In the genomic region with DNA sequence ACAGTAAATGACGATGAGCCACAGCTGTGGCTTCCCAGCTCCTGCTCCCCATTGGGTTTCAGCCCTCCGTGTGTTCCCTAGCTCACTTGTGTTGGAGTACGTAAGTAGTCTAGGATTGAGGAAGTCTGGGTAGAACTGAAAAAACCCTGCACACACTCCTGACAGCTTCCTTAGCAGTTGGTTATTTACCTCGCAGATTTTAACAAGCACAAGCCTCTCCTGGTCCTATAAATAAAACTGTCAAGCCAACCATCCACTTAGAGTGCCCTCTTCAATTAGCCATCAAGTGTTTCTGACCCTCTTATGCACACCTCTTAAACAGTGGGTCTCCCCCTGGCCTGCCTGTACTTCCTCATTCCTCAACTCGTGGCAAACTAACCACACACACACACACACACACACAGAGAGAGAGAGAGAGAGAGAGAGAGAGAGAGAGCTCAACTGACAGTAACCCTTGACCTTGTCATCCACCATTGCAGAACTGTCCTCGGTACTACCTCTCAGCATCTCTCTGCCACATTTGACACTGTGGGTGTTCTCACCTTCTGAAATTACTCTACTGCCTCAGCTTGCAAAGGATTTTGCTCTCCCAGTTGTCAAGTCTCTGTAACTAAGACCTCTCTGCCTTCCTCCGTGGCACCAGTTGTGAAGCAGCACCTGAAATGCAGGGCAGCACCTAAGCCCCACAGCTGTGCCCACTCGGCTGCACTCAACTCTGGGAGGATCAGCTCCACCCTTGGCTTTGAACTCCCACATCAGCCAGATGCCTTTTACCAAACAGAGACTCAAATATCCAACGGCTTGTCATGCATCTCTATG, we compare ENCODE assay signal across 8 mouse cellular contexts. TPM values are rescaled to one million over a fixed set of nuclear protein-coding genes. Genes with fewer than 3 reads are reported as not detected.
DNase-seq lines count a peak whose midpoint lies in the region; ATAC-seq lines count a peak whose summit lies in the region.

No protein-coding gene starts in this region.

- 51% methylated on average over 9 of the region's 9 CpGs for WGBS in kidney, embryonic 14.5 days
- WGBS in forebrain, embryonic 12.5 days = 75% methylated on average over 9 of the region's 9 CpGs
- WGBS in limb, embryonic 10.5 days = 61% methylated on average over 9 of the region's 9 CpGs
- WGBS in midbrain, embryonic 12.5 days = 72% methylated on average over 9 of the region's 9 CpGs

- ATAC-seq in kidney, embryonic 14.5 days (ENCODE audit: low FRiP score, low TSS enrichment) = no peak
- no peak for ATAC-seq in forebrain, embryonic 12.5 days (ENCODE audit: low FRiP score)
- no peak for ATAC-seq in midbrain, embryonic 12.5 days (ENCODE audit: low FRiP score, low read depth)

- peak overlapping the region; percentile 95; the same call in 1 of the 2 replicates for H3K9ac ChIP-seq in kidney, embryonic 14.5 days (ENCODE audit: low read depth, low read length)
- H3K9ac ChIP-seq in forebrain, embryonic 12.5 days = no peak overlapping the region
- H3K9ac ChIP-seq in midbrain, embryonic 12.5 days (replicated peaks) = no peak overlapping the region; the same call in 1 of the 2 replicates

- H3K27ac ChIP-seq in kidney, embryonic 14.5 days (ENCODE audit: low read depth, low read length) = no peak overlapping the region; the same call in 1 of the 2 replicates
- H3K27ac ChIP-seq in forebrain, embryonic 12.5 days = no peak overlapping the region
- H3K27ac ChIP-seq in limb, embryonic 10.5 days = peak overlapping the region; percentile 94
- H3K27ac ChIP-seq in midbrain, embryonic 12.5 days (replicated peaks) = no peak overlapping the region

- no peaks in the 10 kb centered on the region; the same call in 1 of the 2 replicates for H3K9me3 ChIP-seq in kidney, embryonic 14.5 days (ENCODE audit: control insufficient read depth, low read length)
- H3K9me3 ChIP-seq in forebrain, embryonic 12.5 days = no peaks in the 10 kb centered on the region
- H3K9me3 ChIP-seq in limb, embryonic 10.5 days (replicated peaks) = no peaks in the 10 kb centered on the region
- H3K9me3 ChIP-seq in midbrain, embryonic 12.5 days = no peaks in the 10 kb centered on the region

- peaks cover 18% of the 10 kb centered on the region for H3K4me1 ChIP-seq in kidney, embryonic 14.5 days (ENCODE audit: control insufficient read depth, insufficient read depth, low read length)
- peaks cover 26% of the 10 kb centered on the region for H3K4me1 ChIP-seq in forebrain, embryonic 12.5 days
- H3K4me1 ChIP-seq in limb, embryonic 10.5 days = peaks cover 28% of the 10 kb centered on the region
- H3K4me1 ChIP-seq in midbrain, embryonic 12.5 days = peaks cover 21% of the 10 kb centered on the region

- H3K4me2 ChIP-seq in kidney, embryonic 14.5 days (replicated peaks; ENCODE audit: low read depth, low read length) = peak overlapping the region; percentile 92
- peak overlapping the region; percentile 94; the same call in 1 of the 2 replicates for H3K4me2 ChIP-seq in forebrain, embryonic 12.5 days
- H3K4me2 ChIP-seq in midbrain, embryonic 12.5 days (replicated peaks) = peak overlapping the region; percentile 95

- peaks cover 4% of the 10 kb centered on the region; the same call in 1 of the 2 replicates for H3K36me3 ChIP-seq in kidney, embryonic 14.5 days (ENCODE audit: control insufficient read depth, insufficient read depth, low read length)
- H3K36me3 ChIP-seq in forebrain, embryonic 12.5 days (replicated peaks) = peaks cover 6% of the 10 kb centered on the region
- H3K36me3 ChIP-seq in limb, embryonic 10.5 days = peaks cover 18% of the 10 kb centered on the region
- peaks cover 8% of the 10 kb centered on the region; the same call in 1 of the 2 replicates for H3K36me3 ChIP-seq in midbrain, embryonic 12.5 days

- H3K4me3 ChIP-seq in kidney, embryonic 14.5 days (ENCODE audit: low read length) = 0 out of 2 replicates have a peak overlapping the region, but pooled peaks have one; percentile 94
- H3K4me3 ChIP-seq in forebrain, embryonic 12.5 days (replicated peaks) = no peak overlapping the region
- peak overlapping the region; percentile 97 for H3K4me3 ChIP-seq in limb, embryonic 10.5 days
- H3K4me3 ChIP-seq in midbrain, embryonic 12.5 days = no peak overlapping the region

- no peak for DNase-seq in kidney, adult 9 months
- no peak for DNase-seq in limb, embryonic 10.5 days (ENCODE audit: low spot score)
- peak; percentile 56 to 65 for DNase-seq in thymus, postnatal 10 days (ENCODE audit: low spot score in 2 of 2)
- DNase-seq in cerebellum, postnatal 14 days = no peak
- DNase-seq in cerebellum, adult 8-10 months = no peak

- H3K27me3 ChIP-seq in kidney, embryonic 14.5 days (ENCODE audit: control insufficient read depth, insufficient read depth, low read length) = no peaks in the 10 kb centered on the region
- H3K27me3 ChIP-seq in forebrain, embryonic 12.5 days = peaks cover 5% of the 10 kb centered on the region; the same call in 1 of the 2 replicates
- no peaks in the 10 kb centered on the region for H3K27me3 ChIP-seq in limb, embryonic 10.5 days (ENCODE audit: low read depth, poor library complexity, severe bottlenecking)
- peaks cover 15% of the 10 kb centered on the region for H3K27me3 ChIP-seq in midbrain, embryonic 12.5 days

RNA-seq across cellular contexts. Expression of a gene that starts 15.7 kb away (rescaled TPM):
- 13.5 and 20.2 TPM in 2 replicates for polyA plus RNA-seq in kidney, embryonic 14.5 days (2014; fragmentation: Nextera tagmentation; extraction: Ambion mirVana)
- 12.9 and 15.8 TPM in 2 replicates for polyA plus RNA-seq in forebrain, embryonic 12.5 days (2016; fragmentation: Nextera tagmentation; extraction: Ambion mirVana)
- polyA plus RNA-seq in limb, embryonic 10.5 days (2016; fragmentation: Nextera tagmentation; extraction: Ambion mirVana) = 12.6 and 14.0 TPM in 2 replicates
- polyA plus RNA-seq in midbrain, embryonic 12.5 days (2016; fragmentation: Nextera tagmentation; extraction: Ambion mirVana) = 11.4 and 14.8 TPM in 2 replicates

Comparison
In these comparisons a context has a peak if more than half of its experiments do, and no peak if none do; other contexts are left out.
1. H3K4me3 ChIP-seq: peak in kidney, embryonic 14.5 days (single experiment) and limb, embryonic 10.5 days (single experiment); none in forebrain, embryonic 12.5 days (single experiment) and midbrain, embryonic 12.5 days (single experiment).
2. DNase-seq: peak in thymus, postnatal 10 days (2 of 2); none in kidney, adult 9 months (single experiment), limb, embryonic 10.5 days (single experiment), cerebellum, postnatal 14 days (0 of 2) and cerebellum, adult 8-10 months (single experiment).
3. Peak in every context shown above with its lines, with median percentiles within 50 percentile points of each other: H3K4me2 ChIP-seq.